8 mouse cellular contexts compared by ENCODE assay signal in the genomic region with DNA sequence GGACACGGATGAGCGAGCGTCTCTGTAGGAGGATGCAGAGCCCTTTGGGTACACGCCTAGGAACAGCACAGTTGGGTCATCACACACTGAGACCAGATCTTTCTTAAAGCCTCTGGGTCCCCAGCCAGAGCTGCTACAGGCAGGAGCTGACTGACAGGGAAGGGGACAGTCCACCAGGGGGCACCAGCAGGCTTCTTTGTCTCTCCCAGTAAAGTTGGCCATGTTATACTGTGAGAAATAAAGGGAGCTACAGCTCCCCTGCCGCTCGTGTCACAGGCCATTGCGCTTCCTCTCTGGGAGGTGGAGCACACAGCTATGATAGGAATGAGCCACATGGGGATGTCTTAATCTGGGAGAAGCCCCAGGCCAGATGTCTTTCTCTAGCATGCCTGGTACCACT. TPM values are rescaled to one million over a fixed set of nuclear protein-coding genes. Genes with fewer than 3 reads are reported as not detected.
DNase-seq lines count a peak whose midpoint lies in the region; ATAC-seq lines count a peak whose summit lies in the region.

No protein-coding gene starts in this region.

- peaks cover 28% of the 10 kb centered on the region for H3K4me1 ChIP-seq in hindbrain, embryonic 12.5 days

- no peaks in the 10 kb centered on the region for H3K27me3 ChIP-seq in hindbrain, embryonic 12.5 days

- peak; percentile 95 for DNase-seq in Muller cell, postnatal 12 days (ENCODE audit: inconsistent ontology term)
- DNase-seq in cerebellum, adult 9-11 months: peak; percentile 93
- peak; percentile 67 to 88 for DNase-seq in frontal cortex, postnatal 14 days (ENCODE audit: low spot score in 2 of 2)
- peak; percentile 90 to 98 for DNase-seq in layer of hippocampus, postnatal 25 days (ENCODE audit: extremely low spot score in 1 of 2, low spot score in 1 of 2)
- peak; percentile 86 to 88 for DNase-seq in lung, postnatal 4 days
- peak; percentile 95 for DNase-seq in right cerebral cortex, postnatal 14 days
- DNase-seq in urinary bladder, postnatal 25 days (ENCODE audit: low spot score): peak; percentile 81

- WGBS in hindbrain, embryonic 12.5 days: 6% methylated on average over 7 of the region's 7 CpGs

- no peak overlapping the region for H3K9ac ChIP-seq in hindbrain, embryonic 12.5 days

- H3K9me3 ChIP-seq in hindbrain, embryonic 12.5 days (replicated peaks): no peaks in the 10 kb centered on the region

- H3K4me3 ChIP-seq in hindbrain, embryonic 12.5 days: no peak overlapping the region

- H3K4me2 ChIP-seq in hindbrain, embryonic 12.5 days (replicated peaks): no peak overlapping the region

- ATAC-seq in hindbrain, embryonic 12.5 days (ENCODE audit: low FRiP score): peak; percentile 81

- H3K36me3 ChIP-seq in hindbrain, embryonic 12.5 days: 0 out of 2 replicates have a peak, but pooled peaks cover 9% of the 10 kb centered on the region

- H3K27ac ChIP-seq in hindbrain, embryonic 12.5 days: peak overlapping the region; percentile 24; the same call in 1 of the 2 replicates

RNA-seq across cellular contexts. Expression of gene Trp53i11, which starts 29.7 kb away (rescaled TPM):
- 142 and 180 TPM in 2 replicates for polyA plus RNA-seq in hindbrain, embryonic 12.5 days (2016; fragmentation: Nextera tagmentation; extraction: Ambion mirVana)
- total RNA-seq in layer of hippocampus, postnatal 25 days (2021): 10 to 100 TPM; 73.9 to 75.7 TPM
